Mouse (Mus musculus) G1E (cell line): Measurements from ENCODE around the gene Pramel7. TPM values are rescaled to one million over a fixed set of nuclear protein-coding genes. Genes with fewer than 3 reads are reported as not detected.

Source experiments
- ATAC-seq: 2 replicates; pipeline ENCODE4 v1.8.0; 2016; ENCODE audit warnings: mild to moderate bottlenecking; ENCODE audit not compliant: insufficient number of reproducible peaks, poor library complexity, low FRiP score, severe bottlenecking; ENCODE audit errors: extremely low read depth
- DNase-seq: peaks from one replicate; pipeline ENCODE4 v3.0.0; 2012; ENCODE audit warnings: low spot score
- H3K27me3 ChIP-seq: 2 replicates; pipeline ENCODE4 v1.6.1; 2012; ENCODE audit warnings: mild to moderate bottlenecking, low read length, inconsistent platforms; ENCODE audit not compliant: insufficient read depth
- H3K36me3 ChIP-seq: replicated peaks from 2 replicates; pipeline ENCODE3; 2012; ENCODE audit warnings: mild to moderate bottlenecking, inconsistent platforms
- H3K4me1 ChIP-seq: 2 replicates; pipeline ENCODE4 v1.6.1; 2012; ENCODE audit warnings: low read depth, low read length, inconsistent platforms, mixed read lengths; ENCODE audit not compliant: insufficient read depth
- H3K4me3 ChIP-seq: 2 replicates; pipeline ENCODE4 v1.5.1; 2012; ENCODE audit warnings: low read depth, mild to moderate bottlenecking, inconsistent platforms, low read length, moderate library complexity, mixed read lengths
- H3K9me3 ChIP-seq: replicated peaks from 2 replicates; pipeline ENCODE4 v1.6.1; 2012; ENCODE audit warnings: inconsistent platforms
- CTCF ChIP-seq: IDR thresholded peaks from 2 replicates; pipeline ENCODE4 v1.5.1; 2012; ENCODE audit warnings: low read depth, low read length, inconsistent platforms, mixed read lengths
- GATA1 ChIP-seq: IDR thresholded peaks from 2 replicates; pipeline ENCODE4 v1.6.1; 2012; ENCODE audit warnings: borderline replicate concordance, low read length, inconsistent platforms, mixed read lengths
- GATA2 ChIP-seq: IDR thresholded peaks from 2 replicates; pipeline ENCODE4 v1.6.1; 2012; ENCODE audit warnings: low read depth, low read length, inconsistent platforms, borderline replicate concordance
- POLR2AphosphoS5 ChIP-seq: IDR thresholded peaks from 2 replicates; pipeline ENCODE4 v1.6.1; 2012; ENCODE audit warnings: low read depth, low read length, inconsistent platforms; ENCODE audit not compliant: insufficient replicate concordance
- TAL1 ChIP-seq: conservative IDR thresholded peaks from 2 replicates; pipeline ENCODE4 v1.6.1; 2012; ENCODE audit warnings: low read depth, low read length, inconsistent platforms, mixed read lengths
- polyA plus RNA-seq: library from polyadenylated mRNA; stranded (reverse); fragments of >175 nt; gene quantifications from 2 replicates; pipeline ENCODE4 v1.2.3, GENCODE M21; 2012
- total RNA-seq, 2 experiments: library from RNA; stranded (forward) in 1 of 2; stranded (reverse) in 1 of 2; fragments of 200-1000 nt in 1 of 2; fragments of >200 nt in 1 of 2; fragmentation: Nextera tagmentation in 1 of 2; gene quantifications; 2 replicates each; pipeline ENCODE4 v1.2.3; 2014 to 2017

Gene Pramel7
- total and polyA plus RNA-seq, 3 experiments, result not detected

- no peak for DNase-seq
- H3K4me1 ChIP-seq, result no peaks in the 10 kb centered on the region
- ATAC-seq, result no peak
- peaks cover 12% of the 10 kb centered on the region for H3K9me3 ChIP-seq
- H3K36me3 ChIP-seq, result no peaks in the 10 kb centered on the region
- no peak overlapping the region for H3K4me3 ChIP-seq
- no peaks in the 10 kb centered on the region for H3K27me3 ChIP-seq
- TF ChIP-seq TAL1, result no peak
- TF ChIP-seq POLR2AphosphoS5, result no peak
- TF ChIP-seq CTCF, result no peak
- no peak for TF ChIP-seq GATA2
These were observed 18.7 kb upstream of the Pramel7 start for GRCm38 (mm10) chr2:87515457-87516060.

- Histone ChIP-seq H3K4me3 (no peak overlapping the region), H3K9me3 (peaks cover 10% of the 10 kb centered on the region), H3K36me3 (no peaks in the 10 kb centered on the region), H3K4me1 (no peaks in the 10 kb centered on the region), H3K27me3 (no peaks in the 10 kb centered on the region)
- TF ChIP-seq CTCF, result no peak
- TF ChIP-seq GATA2, result no peak
- no peak for TF ChIP-seq GATA1
- TF ChIP-seq POLR2AphosphoS5, result no peak
- no peak for DNase-seq
- no peak for ATAC-seq
These were observed 18.2 kb upstream of the Pramel7 start for GRCm38 (mm10) chr2:87515046-87515445.

GRCm38 (mm10) chr2:87506265-87506664, 9.4 kb upstream of the Pramel7 start, which contains the start of gene Pramel6:
Gene Pramel6, plus strand, starts transcription at chr2:87506565.
- TF ChIP-seq TAL1, result no peak
- no peak for TF ChIP-seq CTCF
- no peak for TF ChIP-seq POLR2AphosphoS5
- no peak for TF ChIP-seq GATA2
- TF ChIP-seq GATA1, result no peak
- H3K36me3 ChIP-seq, result no peaks in the 10 kb centered on the region
- no peaks in the 10 kb centered on the region for H3K27me3 ChIP-seq
- DNase-seq (no peak), ATAC-seq (no peak)
- no peak within 1 kb of the TSS for H3K4me3 ChIP-seq
- peaks cover 9% of the 10 kb centered on the region for H3K9me3 ChIP-seq
- no peaks in the 10 kb centered on the region for H3K4me1 ChIP-seq

GRCm38 (mm10) chr2:87482276-87482675, 14.6 kb downstream of the Pramel7 start:
- Histone ChIP-seq H3K4me1 (no peaks in the 10 kb centered on the region), H3K4me3 (no peak overlapping the region), H3K36me3 (no peaks in the 10 kb centered on the region), H3K9me3 (peaks cover 10% of the 10 kb centered on the region), H3K27me3 (no peaks in the 10 kb centered on the region)
- DNase-seq, result no peak
- ATAC-seq, result no peak
- TF ChIP-seq GATA1 (no peak), TAL1 (no peak), CTCF (no peak), GATA2 (no peak), POLR2AphosphoS5 (no peak)

- H3K36me3 ChIP-seq, result no peaks in the 10 kb centered on the region
- no peak overlapping the region for H3K4me3 ChIP-seq
- H3K27me3 ChIP-seq, result no peaks in the 10 kb centered on the region
- peaks cover 10% of the 10 kb centered on the region for H3K9me3 ChIP-seq
- no peak for DNase-seq
- no peak for ATAC-seq
- no peaks in the 10 kb centered on the region for H3K4me1 ChIP-seq
- no peak for TF ChIP-seq GATA1
- no peak for TF ChIP-seq GATA2
- no peak for TF ChIP-seq POLR2AphosphoS5
- TF ChIP-seq TAL1, result no peak
- TF ChIP-seq CTCF, result no peak
These were observed 15.7 kb downstream of the Pramel7 start for GRCm38 (mm10) chr2:87481158-87481557.

- peaks cover 10% of the 10 kb centered on the region for H3K9me3 ChIP-seq
- DNase-seq (no peak), ATAC-seq (no peak)
- H3K4me3 ChIP-seq, result no peak overlapping the region
- H3K36me3 ChIP-seq, result no peaks in the 10 kb centered on the region
- H3K4me1 ChIP-seq, result no peaks in the 10 kb centered on the region
- H3K27me3 ChIP-seq, result no peaks in the 10 kb centered on the region
- TF ChIP-seq GATA1 (no peak), GATA2 (no peak), TAL1 (no peak), POLR2AphosphoS5 (no peak), CTCF (no peak)
These were observed 16.7 kb downstream of the Pramel7 start for GRCm38 (mm10) chr2:87480207-87480606.
